Mouse (Mus musculus) embryonic facial prominence, embryonic 15.5 days (tissue): ENCODE measurements around the gene Dact1. TPM values are rescaled to one million over a fixed set of nuclear protein-coding genes. Genes with fewer than 3 reads are reported as not detected.

Experiments
- ATAC-seq: fragments of 200-750 bp; cut with Nextera tagmentation; 2 replicates; pipeline ENCODE4 v1.8.0; 2017; ENCODE audit warnings: low read depth, moderate TSS enrichment; ENCODE audit not compliant: insufficient number of reproducible peaks, low FRiP score, low TSS enrichment
- H3K27ac ChIP-seq: fragments of 300-500 bp; sonication (generic); replicated peaks from 2 replicates; pipeline ENCODE4 v1.5.1; 2015; ENCODE audit warnings: mild to moderate bottlenecking, inconsistent platforms
- H3K27me3 ChIP-seq: fragments of 300-500 bp; sonication (generic); 2 replicates; pipeline ENCODE4 v1.6.1; 2015; ENCODE audit warnings: inconsistent platforms
- H3K36me3 ChIP-seq: fragments of 300-500 bp; sonication (generic); 2 replicates; pipeline ENCODE4 v1.6.1; 2015; ENCODE audit warnings: mild to moderate bottlenecking, inconsistent platforms
- H3K4me1 ChIP-seq: fragments of 300-500 bp; sonication (generic); 2 replicates; pipeline ENCODE4 v1.6.1; 2015; ENCODE audit warnings: inconsistent platforms
- H3K4me2 ChIP-seq: fragments of 300-500 bp; sonication (generic); replicated peaks from 2 replicates; pipeline ENCODE4 v1.6.1; 2015; ENCODE audit warnings: mild to moderate bottlenecking, inconsistent platforms
- H3K4me3 ChIP-seq: fragments of 300-500 bp; sonication (generic); replicated peaks from 2 replicates; pipeline ENCODE4 v1.5.1; 2015; ENCODE audit warnings: mild to moderate bottlenecking, inconsistent platforms
- H3K9ac ChIP-seq: fragments of 300-500 bp; sonication (generic); 2 replicates; pipeline ENCODE4 v1.6.1; 2015; ENCODE audit warnings: inconsistent platforms
- H3K9me3 ChIP-seq: fragments of 300-500 bp; sonication (generic); replicated peaks from 2 replicates; pipeline ENCODE4 v1.6.1; 2016; ENCODE audit warnings: inconsistent platforms
- WGBS: fragments of 180-500 bp; shearing (Covaris S2); methylation state at CpG from one replicate; pipeline ENCODE4 v1.1.7; 2015; 5-methylcytosine and 5-hydroxymethylcytosine counted together
- polyA plus RNA-seq: library from polyadenylated mRNA; unstranded; fragments of >200 nt; fragmentation: Nextera tagmentation; extraction: Ambion mirVana; gene quantifications from 2 replicates; pipeline ENCODE4 v1.2.1, GENCODE M21; 2015

Dact1 gene
- polyA plus RNA-seq, 1 experiment from 2014 or later: 19.9 TPM

GRCm38 (mm10) chr12:71339142-71339848 is 29.6 kb downstream of the Dact1 start:
- Histone ChIP-seq H3K9ac (no peak overlapping the region), H3K27me3 (no peaks in the 10 kb centered on the region), H3K9me3 (no peaks in the 10 kb centered on the region), H3K36me3 (no peaks in the 10 kb centered on the region), H3K4me2 (no peak overlapping the region), H3K4me1 (no peaks in the 10 kb centered on the region), H3K27ac (no peak overlapping the region), H3K4me3 (no peak overlapping the region)
- ATAC-seq: no peak
- WGBS: 75% methylated on average over 16 of the region's 16 CpGs

- no peak overlapping the region for H3K4me3 ChIP-seq
- H3K4me2 ChIP-seq: peak overlapping the region; percentile 22; the same call in 1 of the 2 replicates
- H3K27me3 ChIP-seq: no peaks in the 10 kb centered on the region
- H3K4me1 ChIP-seq: peaks cover 11% of the 10 kb centered on the region
- H3K36me3 ChIP-seq: no peaks in the 10 kb centered on the region
- no peak for ATAC-seq
- H3K9ac ChIP-seq: no peak overlapping the region
- H3K9me3 ChIP-seq: no peaks in the 10 kb centered on the region
- 37% methylated on average over 13 of the region's 13 CpGs for WGBS
- H3K27ac ChIP-seq: no peak overlapping the region
Observed at GRCm38 (mm10) chr12:71342397-71342796, 32.7 kb downstream of the Dact1 start.

- no peaks in the 10 kb centered on the region for H3K27me3 ChIP-seq
- no peaks in the 10 kb centered on the region for H3K9me3 ChIP-seq
- no peak overlapping the region for H3K9ac ChIP-seq
- H3K4me3 ChIP-seq: no peak overlapping the region
- H3K36me3 ChIP-seq: no peaks in the 10 kb centered on the region
- H3K4me2 ChIP-seq: 0 out of 2 replicates have a peak overlapping the region, but pooled peaks have one; percentile 6
- no peak overlapping the region; the same call in 1 of the 2 replicates for H3K27ac ChIP-seq
- 27% methylated on average over 7 of the region's 7 CpGs for WGBS
- no peak for ATAC-seq
- H3K4me1 ChIP-seq: peaks cover 11% of the 10 kb centered on the region
Observed at GRCm38 (mm10) chr12:71345471-71345870, 35.8 kb downstream of the Dact1 start.

- H3K27me3 ChIP-seq: no peaks in the 10 kb centered on the region
- H3K4me1 ChIP-seq: peaks cover 11% of the 10 kb centered on the region
- H3K4me2 ChIP-seq: no peak overlapping the region
- ATAC-seq: no peak
- no peak overlapping the region for H3K27ac ChIP-seq
- no peaks in the 10 kb centered on the region for H3K9me3 ChIP-seq
- no peaks in the 10 kb centered on the region for H3K36me3 ChIP-seq
- WGBS: 16% methylated on average over 5 of the region's 5 CpGs
- no peak overlapping the region for H3K4me3 ChIP-seq
- no peak overlapping the region for H3K9ac ChIP-seq
Observed at GRCm38 (mm10) chr12:71346071-71346470, 36.4 kb downstream of the Dact1 start.

GRCm38 (mm10) chr12:71348401-71348896 is 38.8 kb downstream of the Dact1 start:
- Histone ChIP-seq H3K4me1 (peaks cover 11% of the 10 kb centered on the region), H3K9ac (no peak overlapping the region), H3K9me3 (no peaks in the 10 kb centered on the region), H3K4me3 (no peak overlapping the region), H3K4me2 (no peak overlapping the region), H3K36me3 (no peaks in the 10 kb centered on the region), H3K27ac (no peak overlapping the region), H3K27me3 (no peaks in the 10 kb centered on the region)
- WGBS: 48% methylated on average over 8 of the region's 8 CpGs
- no peak for ATAC-seq

- peaks cover 11% of the 10 kb centered on the region for H3K4me1 ChIP-seq
- no peak overlapping the region for H3K9ac ChIP-seq
- H3K36me3 ChIP-seq: no peaks in the 10 kb centered on the region
- no peaks in the 10 kb centered on the region for H3K9me3 ChIP-seq
- H3K4me3 ChIP-seq: no peak overlapping the region
- ATAC-seq: no peak
- 75% methylated on average over 2 of the region's 2 CpGs for WGBS
- no peak overlapping the region for H3K27ac ChIP-seq
- H3K4me2 ChIP-seq: no peak overlapping the region
- no peaks in the 10 kb centered on the region for H3K27me3 ChIP-seq
Observed at GRCm38 (mm10) chr12:71350077-71350476, 40.4 kb downstream of the Dact1 start.

- H3K4me3 ChIP-seq: no peak overlapping the region
- no peaks in the 10 kb centered on the region for H3K27me3 ChIP-seq
- ATAC-seq: no peak
- WGBS: 23% methylated on average over 10 of the region's 10 CpGs
- no peaks in the 10 kb centered on the region for H3K4me1 ChIP-seq
- no peaks in the 10 kb centered on the region for H3K36me3 ChIP-seq
- no peak overlapping the region for H3K27ac ChIP-seq
- H3K4me2 ChIP-seq: no peak overlapping the region
- no peaks in the 10 kb centered on the region for H3K9me3 ChIP-seq
- H3K9ac ChIP-seq: no peak overlapping the region
Observed at GRCm38 (mm10) chr12:71354656-71355055, 45.0 kb downstream of the Dact1 start.

GRCm38 (mm10) chr12:71355092-71355491 is 45.4 kb downstream of the Dact1 start:
- H3K36me3 ChIP-seq: no peaks in the 10 kb centered on the region
- no peaks in the 10 kb centered on the region for H3K27me3 ChIP-seq
- no peaks in the 10 kb centered on the region for H3K9me3 ChIP-seq
- H3K27ac ChIP-seq: no peak overlapping the region
- no peak overlapping the region for H3K4me3 ChIP-seq
- no peak for ATAC-seq
- no peak overlapping the region for H3K4me2 ChIP-seq
- 28% methylated on average over 3 of the region's 3 CpGs for WGBS
- no peaks in the 10 kb centered on the region for H3K4me1 ChIP-seq
- no peak overlapping the region for H3K9ac ChIP-seq

GRCm38 (mm10) chr12:71361616-71362015 is 51.9 kb downstream of the Dact1 start:
- H3K27ac ChIP-seq: no peak overlapping the region
- no peak overlapping the region for H3K9ac ChIP-seq
- H3K27me3 ChIP-seq: no peaks in the 10 kb centered on the region
- no peak overlapping the region for H3K4me3 ChIP-seq
- ATAC-seq: no peak
- 87% methylated on average over 7 of the region's 7 CpGs for WGBS
- no peaks in the 10 kb centered on the region for H3K4me1 ChIP-seq
- H3K9me3 ChIP-seq: no peaks in the 10 kb centered on the region
- H3K36me3 ChIP-seq: no peaks in the 10 kb centered on the region
- no peak overlapping the region for H3K4me2 ChIP-seq

GRCm38 (mm10) chr12:71362425-71362824 is 52.7 kb downstream of the Dact1 start:
- 83% methylated on average over 8 of the region's 8 CpGs for WGBS
- H3K36me3 ChIP-seq: no peaks in the 10 kb centered on the region
- H3K9me3 ChIP-seq: no peaks in the 10 kb centered on the region
- H3K27me3 ChIP-seq: no peaks in the 10 kb centered on the region
- H3K4me2 ChIP-seq: no peak overlapping the region
- no peak overlapping the region for H3K27ac ChIP-seq
- no peaks in the 10 kb centered on the region for H3K4me1 ChIP-seq
- H3K9ac ChIP-seq: no peak overlapping the region
- no peak for ATAC-seq
- no peak overlapping the region for H3K4me3 ChIP-seq

- 61% methylated on average over 7 of the region's 7 CpGs for WGBS
- Histone ChIP-seq H3K4me3 (no peak overlapping the region), H3K4me1 (no peaks in the 10 kb centered on the region), H3K4me2 (no peak overlapping the region), H3K27me3 (no peaks in the 10 kb centered on the region), H3K9me3 (no peaks in the 10 kb centered on the region), H3K27ac (no peak overlapping the region), H3K9ac (no peak overlapping the region), H3K36me3 (no peaks in the 10 kb centered on the region)
- ATAC-seq: no peak
Observed at GRCm38 (mm10) chr12:71364106-71364505, 54.4 kb downstream of the Dact1 start.

GRCm38 (mm10) chr12:71364531-71364930 is 54.8 kb downstream of the Dact1 start:
- Histone ChIP-seq H3K4me2 (no peak overlapping the region), H3K4me1 (no peaks in the 10 kb centered on the region), H3K4me3 (no peak overlapping the region), H3K36me3 (no peaks in the 10 kb centered on the region), H3K9ac (no peak overlapping the region), H3K27me3 (no peaks in the 10 kb centered on the region), H3K9me3 (no peaks in the 10 kb centered on the region), H3K27ac (no peak overlapping the region)
- WGBS: 75% methylated on average over 3 of the region's 3 CpGs
- ATAC-seq: no peak
